Mouse (Mus musculus) testis, adult 2 months (tissue): ENCODE measurements at regions not wholly inside any gene's neighbourhood (a gene's known extent, or its start where the extent isn't known, plus 50 kb on each side); places are given as distances from the start of the nearest gene placed in this dataset.

Experiments used
- CTCF ChIP-seq: fragments of 200-500 bp; IDR thresholded peaks from 2 replicates; pipeline ENCODE4 v1.5.1; 2012; ENCODE audit warnings: low read depth, mild to moderate bottlenecking, inconsistent platforms, low read length, moderate library complexity; ENCODE audit not compliant: control insufficient read depth, insufficient read depth, insufficient replicate concordance
- POLR2A ChIP-seq: fragments of 200-500 bp; IDR thresholded peaks from 2 replicates; pipeline ENCODE4 v1.6.1; 2012; ENCODE audit warnings: low read depth, mild to moderate bottlenecking, inconsistent platforms, low read length, moderate library complexity; ENCODE audit not compliant: control insufficient read depth

GRCm38 (mm10) chr14:76657375-76657774 is 100.7 kb upstream of the Serp2 start:
- no peak for TF ChIP-seq POLR2A
- TF ChIP-seq CTCF: no peak
